Mouse (Mus musculus): ENCODE data around the gene Inpp1. TPM values are rescaled to one million over a fixed set of nuclear protein-coding genes. Genes with fewer than 3 reads are reported as not detected.
A peak's percentile ranks its signal among the peaks of the same experiment; 100 is the strongest.

The Inpp1 gene
- total and polyA plus RNA-seq, 2 experiments from 2014 or later = 39.2 to 41.7 TPM

- Histone ChIP-seq H3K27ac (no peak overlapping the region), H3K27me3 (ENCODE audit: insufficient read depth, low read length) (no peaks in the 10 kb centered on the region), H3K4me2 (ENCODE audit: low read depth, low read length) (no peak overlapping the region), H3K4me1 (ENCODE audit: insufficient read depth, low read length) (no peaks in the 10 kb centered on the region), H3K4me3 (ENCODE audit: low read length) (no peak overlapping the region), H3K9ac (replicated peaks; ENCODE audit: low read length) (no peak overlapping the region), H3K36me3 (ENCODE audit: insufficient read depth, low read length) (no peaks in the 10 kb centered on the region), H3K9me3 (ENCODE audit: low read length) (no peaks in the 10 kb centered on the region)
- ATAC-seq (no peak), DNase-seq (ENCODE audit: low spot score) (no peak)
- 89% methylated on average over 4 of the region's 4 CpGs for WGBS
- TF ChIP-seq CTCF (IDR thresholded peaks at IDR 0.05; ENCODE audit: low read depth) = no peak
Measured at GRCm38 (mm10) chr1:52846556-52846955, 29.1 kb upstream of the Inpp1 start.

- no peaks in the 10 kb centered on the region for H3K9me3 ChIP-seq (ENCODE audit: low read length)
- peak; percentile 99 for DNase-seq (ENCODE audit: low spot score)
- peak; percentile 30 for TF ChIP-seq CTCF (IDR thresholded peaks at IDR 0.05; ENCODE audit: low read depth)
Measured at GRCm38 (mm10) chr1:52844782-52845665, 27.5 kb upstream of the Inpp1 start, which contains the start of gene Hibch. Gene Hibch, plus strand, starts transcription at chr1:52844929.

GRCm38 (mm10) chr1:52844354-52844753 is 26.9 kb upstream of the Inpp1 start:
- Histone ChIP-seq H3K27ac (peak overlapping the region; percentile 87; the same call in 1 of the 2 replicates), H3K9ac (replicated peaks; ENCODE audit: low read length) (peak overlapping the region; percentile 69; the same call in 1 of the 2 replicates), H3K4me1 (ENCODE audit: insufficient read depth, low read length) (no peaks in the 10 kb centered on the region), H3K27me3 (ENCODE audit: insufficient read depth, low read length) (no peaks in the 10 kb centered on the region), H3K4me3 (ENCODE audit: low read length) (peak overlapping the region; percentile 74), H3K4me2 (ENCODE audit: low read depth, low read length) (peak overlapping the region; percentile 81), H3K36me3 (ENCODE audit: insufficient read depth, low read length) (no peaks in the 10 kb centered on the region), H3K9me3 (ENCODE audit: low read length) (no peaks in the 10 kb centered on the region)
- 19% methylated on average over 3 of the region's 3 CpGs for WGBS
- no peak for TF ChIP-seq CTCF (IDR thresholded peaks at IDR 0.05; ENCODE audit: low read depth)
- ATAC-seq (peak; percentile 38), DNase-seq (ENCODE audit: low spot score) (no peak)

More at GRCm38 (mm10) chr1:52844782-52845665, 27.5 kb upstream of the Inpp1 start, which contains the start of gene Hibch:
- Histone ChIP-seq H3K9ac (replicated peaks; ENCODE audit: low read length) (peak within 1 kb of the TSS; percentile 69), H3K27ac (peak within 1 kb of the TSS; percentile 87), H3K4me2 (ENCODE audit: low read depth, low read length) (peak within 1 kb of the TSS; percentile 81), H3K27me3 (ENCODE audit: insufficient read depth, low read length) (no peaks in the 10 kb centered on the region), H3K36me3 (ENCODE audit: insufficient read depth, low read length) (no peaks in the 10 kb centered on the region), H3K4me3 (ENCODE audit: low read length) (peak within 1 kb of the TSS; percentile 74), H3K4me1 (ENCODE audit: insufficient read depth, low read length) (no peaks in the 10 kb centered on the region)
- peak; percentile 100 for ATAC-seq
- 2% methylated on average over 45 of the region's 45 CpGs for WGBS

- no peak overlapping the region for H3K4me3 ChIP-seq (ENCODE audit: low read length)
- no peak overlapping the region for H3K9ac ChIP-seq (replicated peaks; ENCODE audit: low read length)
- H3K4me1 ChIP-seq (ENCODE audit: insufficient read depth, low read length) = no peaks in the 10 kb centered on the region
- no peak for TF ChIP-seq CTCF (IDR thresholded peaks at IDR 0.05; ENCODE audit: low read depth)
- no peaks in the 10 kb centered on the region for H3K27me3 ChIP-seq (ENCODE audit: insufficient read depth, low read length)
- no peaks in the 10 kb centered on the region for H3K36me3 ChIP-seq (ENCODE audit: insufficient read depth, low read length)
- 89% methylated on average over 3 of the region's 3 CpGs for WGBS
- H3K27ac ChIP-seq = no peak overlapping the region
- no peaks in the 10 kb centered on the region for H3K9me3 ChIP-seq (ENCODE audit: low read length)
- no peak for ATAC-seq
- H3K4me2 ChIP-seq (ENCODE audit: low read depth, low read length) = no peak overlapping the region
- DNase-seq (ENCODE audit: low spot score) = no peak
Measured at GRCm38 (mm10) chr1:52839099-52839498, 21.6 kb upstream of the Inpp1 start.

GRCm38 (mm10) chr1:52817813-52818147 is 292 bp upstream of the Inpp1 start:
- peak overlapping the region; percentile 90 for H3K4me2 ChIP-seq (ENCODE audit: low read depth, low read length)
- peak overlapping the region; percentile 95 for H3K27ac ChIP-seq
- no peaks in the 10 kb centered on the region for H3K36me3 ChIP-seq (ENCODE audit: insufficient read depth, low read length)
- no peak for TF ChIP-seq CTCF (IDR thresholded peaks at IDR 0.05; ENCODE audit: low read depth)
- no peaks in the 10 kb centered on the region for H3K27me3 ChIP-seq (ENCODE audit: insufficient read depth, low read length)
- peak overlapping the region; percentile 76 for H3K4me3 ChIP-seq (ENCODE audit: low read length)
- 2% methylated on average over 7 of the region's 7 CpGs for WGBS
- peak overlapping the region; percentile 93 for H3K9ac ChIP-seq (replicated peaks; ENCODE audit: low read length)
- no peaks in the 10 kb centered on the region for H3K9me3 ChIP-seq (ENCODE audit: low read length)
- no peak for DNase-seq (ENCODE audit: low spot score)
- H3K4me1 ChIP-seq (ENCODE audit: insufficient read depth, low read length) = peaks cover 13% of the 10 kb centered on the region; the same call in 1 of the 2 replicates
- ATAC-seq = peak; percentile 1; the same call in 1 of the 2 replicates

- Histone ChIP-seq H3K27me3 (ENCODE audit: insufficient read depth, low read length) (no peaks in the 10 kb centered on the region), H3K9ac (replicated peaks; ENCODE audit: low read length) (peak overlapping the region; percentile 93; the same call in 1 of the 2 replicates), H3K4me2 (ENCODE audit: low read depth, low read length) (peak overlapping the region; percentile 90), H3K27ac (peak overlapping the region; percentile 95), H3K4me3 (ENCODE audit: low read length) (peak overlapping the region; percentile 76), H3K4me1 (ENCODE audit: insufficient read depth, low read length) (peaks cover 13% of the 10 kb centered on the region; the same call in 1 of the 2 replicates), H3K36me3 (ENCODE audit: insufficient read depth, low read length) (no peaks in the 10 kb centered on the region), H3K9me3 (ENCODE audit: low read length) (no peaks in the 10 kb centered on the region)
- WGBS = 43% methylated on average over 13 of the region's 13 CpGs
- DNase-seq (ENCODE audit: low spot score) (peak; percentile 20), ATAC-seq (peak; percentile 30)
- no peak for TF ChIP-seq CTCF (IDR thresholded peaks at IDR 0.05; ENCODE audit: low read depth)
Measured at GRCm38 (mm10) chr1:52816232-52816891, 1.1 kb downstream of the Inpp1 start.
